Mouse (Mus musculus) retina, adult 2 months (tissue): Measurements from ENCODE around the gene Olfr735.

Experiments
- DNase-seq: peaks from one replicate; pipeline ENCODE4 v3.0.0-alpha.2; 2012; ENCODE audit warnings: low read depth, low spot score

The Olfr735 gene

GRCm38 (mm10) chr14:50348796-50349195, at the start of gene Olfr735:
Olfr735 (minus strand) TSS chr14:50348872.
- DNase-seq, result no peak

GRCm38 (mm10) chr14:50380863-50381262, 32.2 kb upstream of the Olfr735 start, which contains the start of gene Olfr736:
Olfr736 (plus strand) TSS chr14:50381163.
- DNase-seq, result no peak

- DNase-seq, result no peak
These were observed 14.9 kb upstream of the Olfr735 start for GRCm38 (mm10) chr14:50363561-50363960.

GRCm38 (mm10) chr14:50360480-50360879, 11.8 kb upstream of the Olfr735 start:
- no peak for DNase-seq

- DNase-seq, result no peak
These were observed 8.9 kb upstream of the Olfr735 start, which contains the start of gene Tlr11 for GRCm38 (mm10) chr14:50357593-50357992. Tlr11 (plus strand) TSS chr14:50357914.

- DNase-seq, result no peak
These were observed 8.1 kb upstream of the Olfr735 start for GRCm38 (mm10) chr14:50356725-50357124.

GRCm38 (mm10) chr14:50352438-50352837, 3.8 kb upstream of the Olfr735 start:
- no peak for DNase-seq

GRCm38 (mm10) chr14:50326661-50327060, 22.0 kb downstream of the Olfr735 start, which contains the start of gene Olfr734:
Olfr734 (minus strand) TSS chr14:50326761.
- DNase-seq, result no peak

GRCm38 (mm10) chr14:50301422-50301821, 47.2 kb downstream of the Olfr735 start, which contains the start of gene Olfr733:
Olfr733 (minus strand) TSS chr14:50301522.
- no peak for DNase-seq
